Mouse (Mus musculus) frontal cortex, postnatal 10 days (tissue): ENCODE results near the gene Nudt19.
A peak's percentile ranks its signal among the peaks of the same experiment; 100 is the strongest.
"Not testable (repeated sequence)": the region's sequence is repeated elsewhere in the genome, so short reads cannot be mapped to it uniquely, and the experiment has no call there.

Experiments used
- DNase-seq, 2 experiments: peaks; one replicate each; pipeline ENCODE4 v3.0.0; 2022; ENCODE audit warnings: low spot score in 2 of 2, mixed read lengths in 1 of 2

Gene Nudt19

GRCm38 (mm10) chr7:35565965-35566364 lies 9.9 kb upstream of the Nudt19 start:
- DNase-seq, result not testable (repeated sequence)

GRCm38 (mm10) chr7:35564872-35565271 lies 8.8 kb upstream of the Nudt19 start:
- DNase-seq, result not testable (repeated sequence)

GRCm38 (mm10) chr7:35564067-35564865 lies 8.2 kb upstream of the Nudt19 start:
- no peak for DNase-seq

GRCm38 (mm10) chr7:35563071-35563470 lies 7.0 kb upstream of the Nudt19 start:
- DNase-seq, result no peak

- no peak for DNase-seq
Measured at GRCm38 (mm10) chr7:35559838-35560237, 3.7 kb upstream of the Nudt19 start.

- DNase-seq, result no peak
Measured at GRCm38 (mm10) chr7:35558681-35559080, 2.6 kb upstream of the Nudt19 start.

GRCm38 (mm10) chr7:35557577-35557976 lies 1.5 kb upstream of the Nudt19 start:
- no peak for DNase-seq

GRCm38 (mm10) chr7:35556905-35557304 lies 801 bp upstream of the Nudt19 start:
- no peak for DNase-seq

GRCm38 (mm10) chr7:35555224-35556204 lies 590 bp downstream of the Nudt19 start:
- peak; percentile 85 to 90 for DNase-seq

- peak; percentile 25 to 29 for DNase-seq
Measured at GRCm38 (mm10) chr7:35554605-35555175, 1.4 kb downstream of the Nudt19 start.

- DNase-seq, result peak in 1 of 2 experiments; percentile 36
Measured at GRCm38 (mm10) chr7:35553751-35554604, 2.1 kb downstream of the Nudt19 start.

- peak; percentile 41 to 48 for DNase-seq
Measured at GRCm38 (mm10) chr7:35545881-35546280, 10.2 kb downstream of the Nudt19 start.

- no peak for DNase-seq
Measured at GRCm38 (mm10) chr7:35537562-35537961, 18.5 kb downstream of the Nudt19 start, which contains the start of gene Tdrd12. Gene Tdrd12, minus strand, starts transcription at chr7:35537745.

- DNase-seq, result no peak
Measured at GRCm38 (mm10) chr7:35535750-35536512, 20.2 kb downstream of the Nudt19 start.

- not testable (repeated sequence) for DNase-seq
Measured at GRCm38 (mm10) chr7:35530544-35530943, 25.6 kb downstream of the Nudt19 start.

GRCm38 (mm10) chr7:35530026-35530425 lies 26.1 kb downstream of the Nudt19 start:
- no peak for DNase-seq

GRCm38 (mm10) chr7:35526795-35527194 lies 29.3 kb downstream of the Nudt19 start:
- DNase-seq, result no peak

- peak in 1 of 2 experiments; percentile 10 for DNase-seq
Measured at GRCm38 (mm10) chr7:35501995-35502394, 54.1 kb downstream of the Nudt19 start.

GRCm38 (mm10) chr7:35497516-35497915 lies 58.6 kb downstream of the Nudt19 start:
- DNase-seq, result no peak
